Mouse (Mus musculus) embryonic fibroblast, embryonic 13.5 days (primary cell): ENCODE measurements around the gene Alox5ap.

ENCODE experiments used
- CTCF ChIP-seq: IDR thresholded peaks from 2 replicates; pipeline ENCODE4 v1.5.1; 2011; ENCODE audit warnings: mild to moderate bottlenecking, control low read depth, low read length, moderate library complexity, borderline replicate concordance; ENCODE audit not compliant: insufficient read depth
- POLR2A ChIP-seq: IDR thresholded peaks from 2 replicates; pipeline ENCODE4 v1.6.1; 2011; ENCODE audit warnings: low read depth, mild to moderate bottlenecking, control low read depth, low read length, moderate library complexity

DNA sequence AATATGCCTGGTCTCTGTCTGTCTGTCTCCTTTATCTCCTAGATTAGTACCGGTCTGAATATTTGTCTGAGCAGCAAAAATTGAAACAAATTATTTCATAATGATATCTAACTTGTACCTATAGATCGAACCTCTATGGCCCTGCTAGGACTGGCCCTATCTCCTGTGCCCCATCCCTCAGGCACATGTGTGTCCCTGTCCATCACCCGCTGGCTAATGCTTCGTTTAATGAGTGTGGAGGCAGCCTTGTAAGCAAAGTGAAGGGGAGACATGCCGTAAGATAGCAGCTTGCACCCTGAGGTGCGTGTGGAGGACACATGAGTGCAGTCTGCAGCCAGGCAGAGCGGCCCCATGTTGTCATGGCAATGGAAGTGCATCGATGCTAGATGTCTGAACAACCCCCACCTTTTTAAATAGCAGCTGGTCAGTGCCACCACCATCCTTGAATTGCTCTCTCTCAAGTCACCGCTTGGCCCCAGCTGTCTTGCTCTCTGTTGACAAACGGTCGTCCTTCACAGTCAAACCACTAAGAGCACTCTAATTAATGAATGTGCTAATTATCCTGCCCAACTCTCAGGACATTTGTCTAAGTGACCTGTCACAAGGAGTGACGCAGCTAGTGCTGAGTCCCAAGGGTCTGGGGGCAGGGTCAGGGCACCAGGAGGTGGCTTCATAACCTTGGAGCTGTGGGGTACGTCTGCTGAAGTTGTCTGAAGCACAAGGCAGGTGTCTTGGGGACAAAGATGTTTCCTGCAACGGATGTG is 6.9 kb upstream of the Alox5ap start:
- TF ChIP-seq POLR2A, result no peak
- TF ChIP-seq CTCF, result no peak
